Mouse (Mus musculus) heart, postnatal 36 days (tissue): ENCODE results near the gene Cenpv. TPM values are rescaled to one million over a fixed set of nuclear protein-coding genes. Genes with fewer than 3 reads are reported as not detected.
"Not testable (repeated sequence)": the region's sequence is repeated elsewhere in the genome, so short reads cannot be mapped to it uniquely, and the experiment has no call there.

Experiments used
- DNase-seq, 2 experiments: peaks; one replicate each; pipeline ENCODE4 v3.0.0; 2021 to 2022
- intact Hi-C: fragments of 180-260 bp; cut with DNase I; formaldehyde crosslinking; loops from one replicate; pipeline ENCODE4 v1.15.1; 2025
- total RNA-seq, 2 experiments: library from RNA; stranded (reverse); gene quantifications; 2 replicates each; pipeline ENCODE4 v1.2.3; 2021

The Cenpv gene
- total RNA-seq, 2 experiments from 2014 or later, result 22.8 to 25.0 TPM

DNA sequence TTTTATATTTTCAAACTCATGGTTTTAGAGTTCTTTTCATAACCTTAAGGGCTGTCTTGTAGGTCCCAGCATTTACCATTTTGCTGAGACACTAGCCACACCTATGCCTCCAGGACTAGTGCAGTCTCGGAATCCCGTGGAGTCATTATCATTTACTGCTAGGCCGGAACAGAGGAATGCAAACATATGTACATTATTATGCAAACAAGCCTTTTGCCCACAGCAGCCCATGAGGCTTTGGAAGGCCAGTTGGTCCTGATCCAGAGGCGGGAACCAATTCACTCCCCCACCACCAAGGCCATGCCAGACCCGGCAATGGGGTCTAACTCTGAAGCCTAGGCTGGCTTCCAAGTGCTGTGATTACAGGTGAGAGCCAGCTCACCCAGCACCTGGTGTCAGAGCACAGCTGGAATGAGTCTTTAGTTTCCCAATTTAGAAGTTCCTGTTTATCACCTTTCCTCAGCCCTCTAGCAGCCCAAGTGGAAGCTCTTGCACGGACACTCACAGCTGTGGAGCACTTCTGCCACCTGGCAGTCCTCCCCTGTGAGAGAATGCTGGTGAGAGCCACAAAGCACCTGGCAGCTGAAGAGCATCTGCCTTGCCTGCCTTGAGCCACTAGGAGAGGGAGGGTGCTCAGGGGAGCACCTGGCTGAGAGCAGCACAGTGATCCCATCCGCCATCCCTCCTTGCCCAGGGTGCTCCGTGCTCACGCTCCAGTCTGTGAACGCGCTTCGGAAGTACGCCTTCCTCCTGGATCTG, 27.4 kb downstream of the Cenpv start:
- intact Hi-C loops, result loop anchor here (10.0 kb wide), 1 partner anchor 63 kb away; the partner anchor contains the start of gene Trpv2
- DNase-seq, result no peak

DNA sequence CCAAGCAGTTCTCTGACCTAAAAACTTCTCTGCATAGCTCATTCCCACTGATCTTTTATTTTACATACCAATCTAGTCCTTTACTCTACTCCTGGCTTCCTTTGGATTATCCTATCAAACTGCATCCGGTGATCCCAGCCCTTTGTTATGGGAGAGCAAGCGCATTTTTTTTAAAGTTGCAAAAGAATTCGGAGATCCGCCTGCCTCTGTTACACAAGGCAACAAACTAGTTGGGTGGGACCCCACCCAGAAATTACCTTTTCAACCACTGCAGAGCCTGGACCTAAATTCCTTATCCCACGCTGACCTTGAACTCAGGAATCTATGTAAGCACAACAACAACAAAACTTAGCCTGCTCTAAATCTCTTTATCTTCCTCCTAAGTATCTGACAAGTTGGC, 28.1 kb downstream of the Cenpv start:
- no peak for DNase-seq
- intact Hi-C loops, result loop anchor here (10.0 kb wide), 1 partner anchor 64 kb away; the partner anchor contains the start of gene Trpv2

DNA sequence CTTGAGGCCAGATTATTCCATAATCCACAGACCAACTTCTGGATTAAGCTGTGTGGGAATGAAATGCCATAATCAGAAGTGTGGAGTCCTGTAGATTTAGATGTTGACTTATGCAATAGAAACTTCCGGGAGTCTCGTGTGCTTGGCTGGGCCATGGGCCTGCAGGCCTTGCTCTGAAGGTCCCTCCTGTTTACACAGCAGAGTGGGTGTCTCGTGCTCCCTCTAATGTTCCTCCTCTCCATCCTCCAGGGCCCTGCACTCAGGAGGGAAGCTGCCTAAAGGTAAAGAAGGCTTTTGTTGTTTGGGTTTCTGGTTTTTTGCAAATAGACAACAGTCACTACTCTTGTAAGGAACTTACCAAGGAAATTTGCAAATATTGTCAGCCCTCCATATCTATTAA, 29.5 kb downstream of the Cenpv start:
- DNase-seq, result no peak
- intact Hi-C loops, result no loop called here

DNA sequence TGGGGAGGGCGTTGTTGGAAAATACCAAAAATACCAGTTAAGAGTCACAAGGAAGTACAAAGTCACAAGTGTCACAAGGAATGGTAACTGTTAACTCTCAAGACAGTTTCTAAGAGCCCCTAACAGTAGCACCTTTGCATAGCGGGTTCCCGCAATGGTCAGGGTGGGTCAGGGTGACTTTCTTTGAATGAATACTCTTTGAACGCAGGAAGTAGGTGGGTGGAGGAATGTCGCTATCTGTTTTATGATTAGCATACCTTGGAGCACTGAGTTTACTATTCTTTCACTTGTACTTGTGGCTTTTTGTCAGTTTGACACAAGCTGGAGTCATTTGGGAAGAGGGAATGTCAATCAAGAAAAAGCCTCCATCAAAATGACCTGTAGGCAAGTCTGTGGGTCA, 30.2 kb downstream of the Cenpv start:
- DNase-seq, intact Hi-C loops: not testable (repeated sequence)

DNA sequence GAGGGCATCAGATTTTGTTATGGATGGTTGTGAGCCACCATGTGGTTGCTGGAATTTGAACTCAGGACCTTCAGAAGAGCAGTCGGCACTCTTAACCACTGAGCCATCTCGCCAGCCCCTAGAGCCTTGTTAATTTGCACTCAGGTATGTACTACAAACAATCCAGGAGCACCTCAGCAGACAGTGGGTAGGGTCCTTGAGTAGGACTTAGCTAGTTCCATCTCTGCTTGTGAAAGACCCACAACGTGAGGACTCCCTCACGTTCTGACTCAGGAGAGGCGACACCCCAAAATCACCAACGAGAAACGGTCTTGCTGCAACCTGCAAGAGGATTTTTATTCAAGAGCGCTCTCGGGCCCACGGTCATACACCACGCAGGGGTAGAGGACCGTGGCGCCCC, 30.7 kb downstream of the Cenpv start:
- DNase-seq, intact Hi-C loops: not testable (repeated sequence)

DNA sequence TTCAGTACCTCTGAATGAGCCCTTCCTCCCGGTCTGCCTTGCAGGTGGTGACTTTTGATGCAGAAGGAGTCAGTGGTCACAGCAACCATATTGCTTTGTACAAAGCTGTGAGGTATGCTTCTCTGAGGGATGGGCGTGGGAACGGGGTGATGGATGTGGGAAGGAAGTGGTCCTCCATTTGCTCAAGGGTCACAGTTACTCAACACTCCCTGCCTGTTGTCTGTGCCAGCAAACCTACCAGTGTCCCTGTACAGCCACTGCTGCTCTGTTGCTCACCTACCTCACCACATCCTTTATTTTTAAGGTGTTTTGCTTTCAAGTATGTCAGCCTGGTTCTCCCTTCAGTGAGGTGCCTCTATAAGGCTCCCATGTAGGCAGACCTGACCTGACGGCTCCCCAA, 31.4 kb downstream of the Cenpv start:
- intact Hi-C loops, result no loop called here

DNA sequence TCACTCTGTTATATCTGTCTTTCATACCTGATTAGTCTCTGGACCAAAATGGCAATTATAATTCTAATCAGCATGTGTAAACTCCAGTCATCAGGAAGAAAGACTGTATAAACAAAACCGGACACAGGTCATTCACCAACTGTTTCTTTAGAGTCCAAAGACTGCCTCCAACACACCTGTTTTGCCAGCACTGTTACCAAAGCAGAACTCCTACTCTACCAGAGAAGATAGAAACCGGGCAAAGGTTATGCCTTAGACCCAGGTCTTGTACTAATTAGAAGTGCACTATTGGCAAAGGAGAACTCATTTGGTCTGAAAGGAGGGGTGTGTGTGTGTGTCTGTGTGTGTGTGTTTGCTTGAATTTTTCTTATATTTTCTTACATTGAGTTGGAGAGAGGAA, 38.5 kb downstream of the Cenpv start:
- DNase-seq, result no peak
- intact Hi-C loops, result no loop called here

More for the DNA sequence above, 31.4 kb downstream of the Cenpv start:
- DNase-seq, result no peak

DNA sequence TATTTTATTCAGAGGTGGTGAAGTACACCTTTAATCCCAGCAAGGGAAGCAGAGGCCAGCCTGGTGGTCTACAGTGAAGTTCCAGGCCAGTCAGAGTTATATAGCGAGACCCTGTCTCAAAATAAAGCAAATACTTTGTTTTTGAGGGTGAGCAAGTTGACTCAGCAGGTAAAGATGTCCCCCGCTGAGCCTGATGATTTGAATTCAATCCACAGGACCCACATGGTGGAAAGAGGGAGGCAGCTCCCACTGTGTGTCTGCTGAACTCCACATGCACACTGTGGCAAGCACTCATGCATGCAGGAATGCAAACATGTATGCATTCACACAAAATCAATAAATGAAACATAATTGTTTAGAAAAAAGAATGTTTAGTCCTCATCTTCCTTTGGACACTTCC, 40.3 kb downstream of the Cenpv start:
- intact Hi-C loops, result no loop called here
- DNase-seq, result no peak

DNA sequence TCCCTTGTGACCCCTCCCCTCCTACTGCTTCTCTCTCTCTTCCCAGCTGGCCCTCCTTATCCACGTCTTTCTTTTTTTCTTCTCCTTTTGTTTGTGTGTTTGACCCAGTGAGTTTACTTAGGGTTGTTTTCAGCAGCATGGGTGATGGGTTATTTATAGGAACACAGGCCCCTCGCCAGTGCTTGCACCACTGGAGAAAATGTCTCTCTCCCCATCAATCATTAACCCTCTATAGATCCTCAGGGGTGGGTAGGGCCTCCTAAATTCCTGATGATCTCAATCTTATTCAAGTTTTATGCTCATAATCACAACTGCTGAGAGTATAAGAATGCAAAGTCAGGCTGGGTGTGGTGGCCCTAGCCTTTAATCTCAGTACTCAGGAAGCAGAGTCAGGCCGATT, 41.9 kb downstream of the Cenpv start:
- intact Hi-C loops, result loop anchor here (2.0 kb wide), 2 partner anchors 40 to 100 kb away; no protein-coding TSS in a partner anchor
- DNase-seq, result no peak

DNA sequence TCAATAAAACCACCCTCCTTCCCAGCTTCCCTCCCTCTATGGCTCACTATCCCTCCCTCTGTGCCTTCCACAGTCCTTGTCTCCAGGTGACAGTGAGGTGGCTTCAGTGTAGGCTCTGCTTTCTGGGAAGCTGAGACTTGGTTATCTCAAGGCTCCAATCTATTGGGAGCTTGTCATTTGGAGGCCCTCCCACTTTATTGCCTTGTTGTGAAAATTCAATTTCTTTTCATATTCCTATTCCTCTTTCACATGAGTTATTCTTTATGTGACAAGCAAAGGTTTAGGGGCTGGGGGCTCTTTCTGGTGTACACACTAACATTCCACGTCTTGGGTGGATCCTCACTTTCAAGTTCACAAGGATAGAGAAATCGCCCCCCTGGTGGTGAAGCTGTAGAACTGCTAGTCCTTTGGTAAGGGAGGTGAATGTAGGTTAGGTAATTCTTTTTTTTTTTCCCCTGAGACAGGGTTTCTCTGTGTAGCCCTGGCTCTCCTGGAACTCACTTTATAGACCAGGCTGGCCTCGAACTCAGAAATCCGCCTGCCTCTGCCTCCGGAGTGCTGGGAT, 42.8 kb downstream of the Cenpv start:
- intact Hi-C loops, result loop anchor here (2.0 kb wide), 2 partner anchors 39 to 99 kb away; no protein-coding TSS in a partner anchor
- peak; percentile 26 to 28 for DNase-seq

DNA sequence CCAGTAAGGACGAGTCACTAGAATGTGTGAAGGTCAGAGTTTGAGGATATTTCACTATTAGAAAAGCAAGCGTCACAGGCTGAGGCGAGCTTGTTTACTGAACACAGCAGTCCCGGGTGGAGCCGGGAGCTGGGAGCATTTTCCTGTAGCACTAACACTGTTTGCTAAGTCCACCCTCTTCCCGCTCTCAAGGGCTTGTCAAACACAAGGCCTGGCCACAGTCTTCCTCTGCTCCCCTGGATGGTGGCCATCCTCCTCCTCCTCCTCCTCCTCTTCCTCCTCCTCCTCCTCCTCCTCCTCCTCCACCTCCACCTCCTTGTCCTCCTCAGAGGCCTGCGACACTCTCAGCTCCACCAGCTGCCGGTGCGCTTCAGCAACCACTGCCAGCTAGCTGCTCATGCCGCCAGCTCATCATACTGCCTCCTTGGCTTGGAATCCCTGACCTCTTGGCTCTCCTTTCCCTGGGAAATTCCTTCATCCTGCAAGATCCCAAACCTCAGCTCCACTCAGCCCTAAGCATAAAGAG, 43.7 kb downstream of the Cenpv start:
- intact Hi-C loops, result no loop called here
- DNase-seq, result peak; percentile 49 to 54

DNA sequence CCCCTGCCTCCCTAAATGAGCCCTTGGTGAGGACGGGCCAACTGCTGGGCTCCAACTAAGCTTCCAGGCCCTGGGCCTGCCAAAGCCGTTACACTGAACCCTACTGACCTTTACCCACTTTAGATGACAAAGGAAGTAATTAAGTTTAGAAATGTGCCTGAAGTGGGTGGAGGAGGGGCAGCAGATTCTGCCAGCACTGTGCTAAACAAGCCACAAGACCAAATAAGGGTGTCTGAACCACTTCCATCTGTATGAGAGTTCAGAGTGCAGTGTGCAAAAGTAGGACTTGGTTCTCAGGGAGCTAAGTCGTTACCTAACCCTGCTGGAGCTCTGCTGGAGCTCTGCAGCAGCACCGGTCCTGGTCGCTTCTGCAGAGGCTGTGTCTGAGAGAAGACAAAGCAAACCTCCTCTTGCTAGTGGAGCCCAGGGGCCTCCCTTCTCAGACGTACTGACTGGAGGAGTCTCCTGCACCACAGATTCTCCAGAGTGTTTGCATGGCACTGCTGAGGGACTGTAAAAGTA, 44.2 kb downstream of the Cenpv start:
- intact Hi-C loops, result no loop called here
- DNase-seq, result peak; percentile 51 to 58

DNA sequence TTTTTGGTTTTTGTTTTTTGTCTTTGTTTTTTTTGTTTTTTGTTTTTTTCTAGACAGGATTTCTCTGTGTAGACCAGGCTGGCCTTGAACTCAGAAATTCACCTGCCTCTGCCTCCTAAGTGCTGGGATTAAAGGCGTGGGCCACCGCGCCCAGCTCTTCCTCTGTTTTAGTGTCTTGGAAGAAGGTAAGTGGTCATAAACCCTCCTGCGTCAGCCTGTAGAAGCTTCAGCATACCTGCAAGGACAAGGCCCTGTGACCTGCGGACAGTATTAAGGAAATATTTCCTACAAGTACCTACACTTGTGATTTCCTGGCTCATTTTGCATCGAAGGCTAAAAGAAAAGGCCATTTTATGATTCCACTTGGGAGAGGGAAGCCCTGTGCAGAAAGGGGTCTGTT, 45.4 kb downstream of the Cenpv start:
- DNase-seq, result no peak
- intact Hi-C loops, result no loop called here

DNA sequence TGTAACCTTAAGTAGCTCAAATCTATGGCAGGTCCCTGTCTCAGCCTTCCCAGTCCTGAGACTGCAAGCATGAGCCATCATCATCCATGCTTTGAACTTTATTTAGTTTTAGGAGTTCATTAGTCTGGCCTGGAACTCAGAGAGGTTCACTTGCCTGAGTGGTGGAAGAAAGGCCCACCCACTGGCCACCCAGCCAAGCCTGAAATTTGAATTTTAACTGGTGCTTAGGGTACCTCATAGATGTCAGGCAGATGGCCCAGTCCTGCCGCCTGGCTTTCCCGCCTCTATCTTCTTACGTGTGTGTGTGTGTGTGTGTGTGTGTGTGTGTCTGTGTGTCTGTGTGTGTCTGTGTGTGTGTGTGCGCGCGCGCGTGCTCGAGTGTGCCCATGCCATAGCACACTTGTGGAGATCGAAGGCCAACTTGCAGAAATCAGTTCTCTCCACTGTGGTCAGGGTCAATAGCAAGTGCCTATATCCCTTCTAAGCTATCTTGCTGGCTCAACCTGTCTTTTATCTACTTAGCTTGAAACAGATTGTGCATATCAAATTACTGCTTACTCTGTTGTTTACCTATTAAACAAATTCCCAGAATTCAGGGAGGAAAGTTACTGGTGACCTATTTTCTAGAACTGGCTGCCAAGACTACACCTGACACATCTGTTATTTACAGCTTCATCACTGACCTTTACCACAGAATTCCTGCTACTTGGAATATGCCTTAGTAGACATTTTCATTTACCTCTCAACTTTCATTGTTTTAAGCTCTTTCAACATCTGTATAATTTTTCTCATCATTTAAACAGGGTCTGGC, 51.3 kb downstream of the Cenpv start:
- intact Hi-C loops, result no loop called here

DNA sequence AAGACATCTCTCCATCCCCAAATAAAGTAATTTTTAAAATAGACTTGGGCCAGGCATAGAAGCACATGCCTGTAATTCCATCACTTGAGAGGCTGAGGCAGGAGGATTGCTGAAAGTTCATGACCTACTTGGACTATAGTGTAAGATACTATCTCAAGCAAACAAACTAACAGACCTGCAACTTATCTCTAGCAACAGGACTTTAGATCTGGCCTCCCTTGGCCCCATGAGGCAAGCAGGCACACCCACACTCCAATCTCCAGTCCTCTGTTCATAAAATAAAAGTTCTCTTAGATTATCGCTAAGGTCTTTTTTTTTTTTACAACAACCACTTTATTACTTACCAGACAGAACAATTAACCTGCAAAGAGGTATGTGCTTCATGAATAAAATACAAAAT, 52.1 kb downstream of the Cenpv start:
- intact Hi-C loops, result no loop called here
- DNase-seq, result no peak

More for the DNA sequence above, 51.3 kb downstream of the Cenpv start:
- no peak for DNase-seq

DNA sequence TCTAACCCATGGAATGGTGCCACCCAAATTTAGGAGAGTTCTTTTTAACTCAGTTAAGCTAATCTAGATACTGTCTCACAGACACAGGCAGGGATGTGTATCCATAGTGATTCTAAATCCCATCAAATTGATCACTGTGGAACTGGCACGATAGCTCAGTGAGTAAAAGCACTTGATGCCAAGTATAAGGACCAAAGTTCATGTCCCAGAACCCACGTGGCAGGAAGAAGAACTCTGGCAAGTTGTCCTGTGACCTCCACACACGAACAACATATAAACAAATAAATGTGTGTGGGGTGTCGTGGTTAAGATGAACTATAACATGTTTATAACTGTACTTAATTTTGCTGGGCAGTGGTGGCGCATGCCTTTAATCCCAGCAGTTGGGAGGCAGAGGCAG, 59.5 kb downstream of the Cenpv start:
- DNase-seq, result no peak
- intact Hi-C loops, result no loop called here

DNA sequence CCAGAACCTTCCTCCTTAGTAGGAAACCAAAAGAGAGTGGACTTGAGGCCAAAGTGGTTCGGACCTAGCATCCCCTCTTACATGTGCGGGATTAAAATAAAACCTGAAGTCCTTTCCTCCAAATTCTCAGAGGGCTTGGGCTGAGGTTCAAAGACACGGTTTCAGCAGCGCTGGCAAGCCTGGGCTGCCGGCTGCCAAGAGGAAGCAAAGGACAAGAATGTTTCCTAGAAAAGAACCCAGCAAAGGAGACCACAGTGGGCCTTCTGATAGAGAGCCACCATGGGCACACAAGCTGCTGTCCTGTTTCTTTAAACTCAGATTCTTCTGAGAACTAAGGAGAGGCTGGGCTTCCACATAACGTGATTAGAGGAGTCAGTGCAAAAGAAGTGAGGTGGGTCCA, 60.1 kb downstream of the Cenpv start:
- intact Hi-C loops, result no loop called here
- peak; percentile 9 to 10 for DNase-seq

DNA sequence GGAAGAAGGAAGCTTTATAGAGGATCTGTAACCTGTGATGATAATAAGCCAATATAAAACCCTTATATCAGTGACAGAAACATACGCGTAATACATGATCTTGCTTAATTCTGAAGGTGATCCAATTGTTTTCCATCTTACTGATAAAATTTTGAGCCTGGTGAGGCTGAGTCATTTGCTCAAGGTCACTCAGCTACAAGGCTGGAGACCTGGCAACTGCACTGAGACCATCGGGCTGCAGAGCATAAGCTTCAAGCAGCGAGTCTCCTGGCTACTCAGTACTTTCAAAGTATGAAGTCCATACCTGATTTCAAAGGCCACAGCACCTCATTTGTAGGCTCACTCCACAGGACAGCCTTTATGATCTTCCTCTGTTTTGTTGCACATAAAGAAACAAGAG, 62.9 kb downstream of the Cenpv start:
- intact Hi-C loops, result no loop called here
- DNase-seq, result no peak
